Mouse (Mus musculus) C2C12 (cell line): ENCODE results near the gene Thada. TPM values are rescaled to one million over a fixed set of nuclear protein-coding genes. Genes with fewer than 3 reads are reported as not detected.

Experiments
- H3K27me3 ChIP-seq: one replicate; pipeline ENCODE4 v1.6.1; 2011; ENCODE audit not compliant: control insufficient read depth, insufficient read depth, insufficient read length
- H3K36me3 ChIP-seq: one replicate; pipeline ENCODE4 v1.6.1; 2011; ENCODE audit not compliant: control insufficient read depth, insufficient read depth
- H3K4me3 ChIP-seq: one replicate; pipeline ENCODE4 v1.5.1; 2011; ENCODE audit warnings: mild to moderate bottlenecking, control low read depth; ENCODE audit not compliant: poor library complexity, insufficient read depth, severe bottlenecking
- H3K79me2 ChIP-seq: one replicate; pipeline ENCODE4 v1.6.1; 2011; ENCODE audit not compliant: control insufficient read depth, insufficient read depth
- H3K79me3 ChIP-seq: one replicate; pipeline ENCODE4 v1.6.1; 2011; ENCODE audit warnings: low read depth, control low read depth
- H3ac ChIP-seq: one replicate; pipeline ENCODE3; 2011; ENCODE audit warnings: low read depth; ENCODE audit not compliant: control insufficient read depth, insufficient read length
- CEBPB ChIP-seq: IDR thresholded peaks from one replicate; pipeline ENCODE4 v1.6.1; 2011; ENCODE audit warnings: low read depth, mild to moderate bottlenecking, control low read depth, moderate library complexity
- CTCF ChIP-seq: IDR thresholded peaks from one replicate; pipeline ENCODE4 v1.5.1; 2011; ENCODE audit not compliant: control insufficient read depth, insufficient read depth, insufficient read length
- FOSL1 ChIP-seq: IDR thresholded peaks from one replicate; pipeline ENCODE4 v1.8.0; 2011; ENCODE audit warnings: mild to moderate bottlenecking, low read length; ENCODE audit not compliant: poor library complexity, insufficient read depth, severe bottlenecking
- MAX ChIP-seq: IDR thresholded peaks from one replicate; pipeline ENCODE4 v1.6.1; 2011; ENCODE audit warnings: mild to moderate bottlenecking, control low read depth
- MYOD1 ChIP-seq: IDR thresholded peaks from one replicate; pipeline ENCODE4 v1.6.1; 2011; ENCODE audit warnings: low read depth; ENCODE audit not compliant: control insufficient read depth, insufficient read length
- MYOG ChIP-seq: IDR thresholded peaks from one replicate; pipeline ENCODE4 v1.6.1; 2011; ENCODE audit not compliant: control insufficient read depth, insufficient read length; ENCODE audit errors: extremely low read depth
- USF1 ChIP-seq: IDR thresholded peaks from one replicate; pipeline ENCODE4 v1.6.1; 2011; ENCODE audit warnings: low read depth, mild to moderate bottlenecking, control low read depth, moderate library complexity
- polyA plus RNA-seq: library from polyadenylated mRNA; unstranded; fragments of >200 nt; fragmentation: generic; extraction: Trizol; gene quantifications from one replicate; pipeline ENCODE4 v1.2.1, GENCODE M21; 2012; ENCODE audit warnings: missing spikeins

The Thada gene
- polyA plus RNA-seq, 1 experiment: 7.3 TPM

- H3K27me3 ChIP-seq: no peaks in the 10 kb centered on the region
- H3K4me3 ChIP-seq: no peak overlapping the region
- H3ac ChIP-seq: no peak overlapping the region
- H3K79me2 ChIP-seq: no peaks in the 10 kb centered on the region
- H3K79me3 ChIP-seq: no peaks in the 10 kb centered on the region
- TF ChIP-seq CTCF (no peak), USF1 (no peak), CEBPB (no peak), MYOG (no peak), MYOD1 (no peak), FOSL1 (no peak), MAX (no peak)
- H3K36me3 ChIP-seq: peaks cover 18% of the 10 kb centered on the region
Observed at GRCm38 (mm10) chr17:84322176-84322575, 143.8 kb downstream of the Thada start.

GRCm38 (mm10) chr17:84321351-84321750, 144.7 kb downstream of the Thada start:
- H3ac ChIP-seq: no peak overlapping the region
- H3K36me3 ChIP-seq: peaks cover 16% of the 10 kb centered on the region
- H3K27me3 ChIP-seq: no peaks in the 10 kb centered on the region
- no peaks in the 10 kb centered on the region for H3K79me2 ChIP-seq
- no peak for TF ChIP-seq MYOD1
- no peak for TF ChIP-seq MAX
- TF ChIP-seq FOSL1: no peak
- TF ChIP-seq CEBPB: no peak
- no peak for TF ChIP-seq MYOG
- no peak for TF ChIP-seq USF1
- TF ChIP-seq CTCF: no peak
- no peaks in the 10 kb centered on the region for H3K79me3 ChIP-seq
- H3K4me3 ChIP-seq: no peak overlapping the region

- no peaks in the 10 kb centered on the region for H3K79me2 ChIP-seq
- H3K79me3 ChIP-seq: no peaks in the 10 kb centered on the region
- H3K4me3 ChIP-seq: no peak overlapping the region
- no peak overlapping the region for H3ac ChIP-seq
- H3K27me3 ChIP-seq: no peaks in the 10 kb centered on the region
- TF ChIP-seq USF1 (no peak), CTCF (no peak), MAX (no peak), FOSL1 (no peak), CEBPB (no peak), MYOG (no peak), MYOD1 (no peak)
- peaks cover 13% of the 10 kb centered on the region for H3K36me3 ChIP-seq
Observed at GRCm38 (mm10) chr17:84320576-84320975, 145.4 kb downstream of the Thada start.

GRCm38 (mm10) chr17:84314341-84314740, 151.7 kb downstream of the Thada start:
- peaks cover 7% of the 10 kb centered on the region for H3K36me3 ChIP-seq
- H3ac ChIP-seq: no peak overlapping the region
- H3K27me3 ChIP-seq: no peaks in the 10 kb centered on the region
- no peaks in the 10 kb centered on the region for H3K79me2 ChIP-seq
- no peak for TF ChIP-seq MYOD1
- no peak for TF ChIP-seq CTCF
- no peak for TF ChIP-seq MAX
- no peak for TF ChIP-seq MYOG
- TF ChIP-seq FOSL1: no peak
- TF ChIP-seq CEBPB: no peak
- TF ChIP-seq USF1: no peak
- no peaks in the 10 kb centered on the region for H3K79me3 ChIP-seq
- no peak overlapping the region for H3K4me3 ChIP-seq

GRCm38 (mm10) chr17:84313494-84313893, 152.5 kb downstream of the Thada start:
- no peak overlapping the region for H3ac ChIP-seq
- H3K27me3 ChIP-seq: no peaks in the 10 kb centered on the region
- H3K36me3 ChIP-seq: peaks cover 12% of the 10 kb centered on the region
- no peaks in the 10 kb centered on the region for H3K79me3 ChIP-seq
- no peaks in the 10 kb centered on the region for H3K79me2 ChIP-seq
- TF ChIP-seq FOSL1: no peak
- TF ChIP-seq USF1: no peak
- no peak overlapping the region for H3K4me3 ChIP-seq

- Histone ChIP-seq H3K4me3 (no peak overlapping the region), H3ac (no peak overlapping the region), H3K79me3 (no peaks in the 10 kb centered on the region), H3K79me2 (no peaks in the 10 kb centered on the region), H3K27me3 (no peaks in the 10 kb centered on the region), H3K36me3 (peaks cover 28% of the 10 kb centered on the region)
- TF ChIP-seq CTCF: no peak
- TF ChIP-seq MYOG: no peak
- no peak for TF ChIP-seq MAX
- no peak for TF ChIP-seq USF1
- no peak for TF ChIP-seq MYOD1
- TF ChIP-seq CEBPB: no peak
- no peak for TF ChIP-seq FOSL1
Observed at GRCm38 (mm10) chr17:84306151-84306550, 159.9 kb downstream of the Thada start.
